Mouse (Mus musculus) lung, postnatal 14 days (tissue): Measurements from ENCODE around the gene Wdr73.

Source experiments
- DNase-seq: peaks from one replicate; pipeline ENCODE4 v3.0.0; 2021

Wdr73 gene

DNA sequence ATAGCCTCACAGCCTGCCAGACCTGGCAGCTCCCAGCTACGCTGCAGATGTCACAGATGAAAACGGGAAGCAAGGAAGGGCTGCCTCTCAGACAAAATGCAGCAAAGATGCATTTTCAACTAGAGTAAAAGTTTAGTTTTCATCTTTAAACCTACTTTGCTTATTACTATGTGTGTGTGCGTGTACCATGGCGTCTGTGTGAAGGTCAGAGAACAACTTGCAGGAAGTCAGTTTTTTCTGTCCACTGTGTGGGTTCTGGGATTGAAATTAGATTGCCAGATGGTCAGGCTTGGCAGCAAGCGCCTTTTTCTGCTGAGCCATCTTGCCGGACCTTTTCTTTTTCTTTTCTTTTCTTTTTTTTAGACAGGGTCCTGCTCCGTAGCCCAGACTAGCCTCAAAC is 6.9 kb downstream of the Wdr73 start:
- DNase-seq: no peak

DNA sequence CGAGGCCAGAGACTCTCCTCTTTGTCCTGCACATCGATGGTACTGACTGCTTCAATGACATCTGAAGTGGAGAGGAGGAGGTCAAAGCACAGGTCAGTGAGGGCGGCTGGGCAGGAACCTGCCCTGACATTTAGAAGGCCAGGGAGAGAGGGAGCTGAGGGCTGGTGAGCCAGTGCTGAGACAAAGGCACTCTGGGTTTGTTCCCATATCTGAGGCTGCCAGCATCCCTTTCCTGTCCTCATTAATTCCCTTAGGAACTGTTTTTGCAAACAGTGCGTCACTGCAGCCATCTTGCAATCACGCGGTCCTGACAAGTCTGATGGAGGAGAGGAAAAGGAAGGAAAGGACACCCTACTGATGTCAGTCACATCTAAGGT is 7.3 kb downstream of the Wdr73 start:
- DNase-seq: no peak

DNA sequence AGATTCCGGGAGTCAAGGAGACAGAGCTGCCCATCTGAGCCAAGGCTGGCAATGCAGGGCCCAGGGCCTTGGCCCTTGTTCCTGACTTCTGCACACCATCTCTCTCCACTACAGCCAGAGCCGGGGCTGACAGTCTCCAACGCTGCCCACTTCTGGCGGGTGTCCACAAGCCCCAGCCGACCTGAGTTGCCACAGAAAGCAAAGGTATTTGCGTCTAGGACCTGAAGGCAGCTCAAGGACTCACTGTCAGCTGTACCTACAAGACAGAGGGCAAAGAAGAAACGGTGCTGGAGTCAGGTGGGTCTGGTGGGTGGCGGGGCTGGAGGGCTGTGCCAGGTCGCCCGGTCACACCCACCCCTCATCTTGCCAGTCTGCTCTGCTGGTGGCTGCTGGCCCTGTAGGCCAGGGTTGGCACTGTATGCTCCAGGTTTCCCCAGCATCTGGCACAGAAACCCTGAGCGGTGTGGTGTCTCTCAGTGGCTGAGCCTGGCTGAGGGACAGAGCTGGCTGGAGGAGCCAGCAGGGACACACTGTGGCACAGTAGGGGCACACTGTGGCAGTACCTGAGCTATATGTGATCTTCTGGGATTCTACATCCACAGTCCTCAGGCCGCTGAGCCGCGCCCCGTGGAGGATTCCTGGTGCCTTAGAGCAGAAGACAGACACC is 7.8 kb downstream of the Wdr73 start:
- DNase-seq: no peak

DNA sequence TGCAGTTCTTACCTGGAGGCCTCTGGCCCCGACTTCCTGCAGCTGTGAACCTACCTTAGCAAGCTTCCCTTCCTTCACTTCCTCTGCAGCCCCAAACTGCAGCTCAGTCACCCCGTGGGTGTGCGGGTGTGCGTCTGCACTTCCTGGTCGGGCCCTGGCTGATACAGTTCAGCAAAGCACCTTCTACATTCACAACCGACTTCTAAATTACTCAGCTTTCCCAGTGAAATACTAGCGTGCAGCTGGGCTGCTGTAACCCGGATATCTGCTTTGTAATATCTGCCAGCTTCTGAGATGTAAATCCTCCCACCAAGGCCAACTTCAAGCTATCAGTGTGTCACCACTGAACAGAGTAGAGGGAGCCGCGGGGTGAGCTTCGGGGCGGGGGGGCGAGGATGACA is 11.2 kb downstream of the Wdr73 start:
- no peak for DNase-seq

DNA sequence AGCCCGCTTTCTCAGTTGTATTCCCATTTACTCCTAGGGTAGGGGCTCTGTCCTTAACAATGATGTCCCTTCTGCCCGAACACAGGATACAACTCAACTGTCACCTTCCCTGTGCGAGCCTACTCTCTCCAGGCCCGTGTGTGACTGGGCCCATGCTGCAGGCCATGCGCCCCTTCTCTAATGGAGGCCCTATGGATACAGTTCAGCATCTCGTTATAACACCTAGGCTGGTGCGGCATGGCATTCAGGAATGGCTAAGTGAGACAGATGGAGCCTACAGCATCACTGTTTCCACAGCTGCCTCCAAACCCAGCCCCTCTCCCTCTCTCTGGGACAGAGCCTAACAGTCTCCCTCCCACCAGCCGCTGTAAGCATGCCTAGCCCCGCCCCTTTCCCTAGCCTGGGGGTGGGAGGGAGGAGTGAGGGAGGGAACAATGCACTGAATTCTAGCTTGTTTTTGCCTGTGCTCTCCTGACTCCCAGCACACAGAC is 12.0 kb downstream of the Wdr73 start:
- peak; percentile 43 for DNase-seq

DNA sequence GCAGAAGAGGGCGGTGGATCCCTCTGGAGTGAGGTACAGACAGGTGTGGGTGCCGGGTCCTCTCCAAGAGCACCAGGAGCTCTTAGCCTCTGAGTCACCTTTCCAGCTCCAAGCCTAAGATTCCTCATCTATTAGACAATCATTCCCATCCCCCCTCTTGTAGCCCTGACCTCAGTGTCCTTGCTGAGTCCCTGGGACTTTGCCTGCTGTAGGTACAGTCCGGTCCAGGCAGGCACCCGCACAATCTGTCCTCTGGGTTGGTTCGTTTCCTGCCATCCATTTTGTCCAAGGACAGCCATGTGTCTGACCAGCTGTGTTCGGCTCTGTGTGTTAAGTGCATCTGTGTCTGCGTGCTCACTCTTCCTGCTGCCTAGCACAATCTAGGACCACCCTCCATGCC is 12.5 kb downstream of the Wdr73 start:
- no peak for DNase-seq

DNA sequence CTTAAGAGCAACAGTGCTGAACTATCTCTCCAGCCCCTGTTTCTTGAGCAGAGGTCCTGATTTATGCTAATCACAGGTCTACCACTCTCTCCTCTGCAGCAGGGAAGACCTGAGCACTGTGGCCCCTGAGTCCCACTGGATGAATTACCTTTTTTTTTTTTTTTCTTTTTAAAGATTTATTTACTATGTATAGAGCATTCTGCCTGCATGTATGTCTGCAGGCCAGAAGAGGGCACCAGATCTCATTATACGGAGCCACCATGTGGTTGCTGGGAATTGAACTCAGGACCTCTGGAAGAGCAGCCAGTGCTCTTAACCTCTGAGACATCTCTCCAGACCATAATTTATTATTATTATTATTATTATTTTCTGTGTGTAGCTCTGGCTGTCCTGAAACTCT is 15.4 kb downstream of the Wdr73 start:
- peak; percentile 28 for DNase-seq

DNA sequence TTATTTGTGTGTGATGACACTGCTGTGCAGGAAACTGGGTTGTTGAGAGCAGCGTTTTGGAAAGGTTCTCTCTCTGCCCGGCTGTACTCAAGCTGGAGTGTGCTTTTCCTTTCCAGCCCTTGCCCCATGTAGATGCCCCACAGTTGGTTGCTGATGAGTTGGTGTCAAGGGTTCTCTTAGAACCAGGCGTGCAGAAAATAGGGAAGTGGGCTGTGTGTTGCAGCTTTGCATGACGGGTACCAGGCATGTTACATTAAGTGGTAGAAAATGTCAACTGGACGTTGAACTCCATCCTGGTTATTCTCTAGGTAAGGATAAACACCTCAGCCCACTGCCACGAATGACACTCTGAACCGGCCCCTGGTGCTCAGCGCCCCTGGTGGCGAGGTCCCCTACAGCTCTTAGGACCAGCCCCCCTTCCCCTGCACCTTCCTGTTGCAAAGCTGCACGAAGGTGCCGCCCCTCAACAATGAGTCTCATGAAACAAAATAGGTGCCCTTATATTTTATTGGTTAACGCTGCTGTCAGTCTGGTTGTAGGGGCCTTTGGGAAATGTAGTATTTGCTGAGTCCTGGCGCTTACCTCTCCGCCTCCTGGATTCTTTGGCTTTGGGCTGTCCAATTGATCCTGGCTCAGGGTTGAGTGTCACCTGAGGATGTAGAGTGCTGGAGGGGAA is 18.1 kb downstream of the Wdr73 start:
- DNase-seq: peak; percentile 61

DNA sequence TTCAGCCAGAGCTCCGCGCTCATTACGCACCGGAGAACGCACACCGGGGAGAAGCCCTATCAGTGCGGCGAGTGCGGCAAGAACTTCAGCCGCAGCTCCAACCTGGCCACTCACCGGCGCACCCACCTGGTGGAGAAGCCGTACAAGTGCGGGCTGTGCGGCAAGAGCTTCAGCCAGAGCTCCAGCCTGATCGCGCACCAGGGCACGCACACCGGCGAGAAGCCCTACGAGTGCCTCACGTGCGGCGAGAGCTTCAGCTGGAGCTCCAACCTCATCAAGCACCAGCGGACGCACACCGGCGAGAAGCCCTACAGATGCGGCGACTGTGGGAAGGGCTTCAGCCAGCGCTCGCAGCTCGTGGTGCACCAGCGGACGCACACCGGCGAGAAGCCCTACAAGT is 25.3 kb downstream of the Wdr73 start:
- DNase-seq: no peak

DNA sequence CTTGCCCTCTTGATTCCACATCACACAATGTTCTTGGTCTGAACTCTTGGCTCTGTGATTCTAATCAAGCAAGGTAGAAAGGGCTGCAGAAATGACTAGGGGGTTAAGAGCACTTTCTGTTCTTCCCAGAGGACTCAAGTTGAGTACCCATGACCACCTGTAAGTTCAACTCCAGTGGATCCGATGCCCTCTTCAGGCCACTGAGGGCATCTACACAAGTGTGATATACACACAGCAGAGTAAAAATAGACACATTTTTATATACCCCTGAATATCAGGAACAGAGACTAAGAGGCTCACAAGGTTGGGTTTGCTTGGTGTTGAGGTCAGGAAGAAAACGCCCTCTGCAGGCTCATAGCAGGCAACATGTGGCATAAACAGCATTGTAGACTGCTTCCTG is 27.4 kb downstream of the Wdr73 start:
- no peak for DNase-seq

DNA sequence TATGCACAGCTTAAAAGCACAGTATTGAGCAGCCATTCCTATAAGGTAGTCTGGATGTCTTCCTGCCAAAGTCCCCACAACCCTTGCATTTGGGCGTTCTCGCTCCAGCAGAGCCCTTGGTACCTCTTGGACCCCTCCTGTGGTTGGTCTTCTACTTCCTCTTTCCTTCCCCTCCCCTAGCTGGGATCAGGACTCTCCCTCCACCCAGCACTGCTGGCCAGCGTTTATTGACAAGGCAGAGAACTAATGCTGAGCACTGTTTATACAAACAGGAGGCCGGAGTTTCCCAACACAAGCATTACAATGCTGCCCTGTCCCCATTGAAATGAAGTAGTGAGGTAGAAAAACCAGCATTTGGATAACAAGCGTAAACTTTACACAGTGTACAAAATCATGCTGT is 28.0 kb downstream of the Wdr73 start:
- DNase-seq: no peak

DNA sequence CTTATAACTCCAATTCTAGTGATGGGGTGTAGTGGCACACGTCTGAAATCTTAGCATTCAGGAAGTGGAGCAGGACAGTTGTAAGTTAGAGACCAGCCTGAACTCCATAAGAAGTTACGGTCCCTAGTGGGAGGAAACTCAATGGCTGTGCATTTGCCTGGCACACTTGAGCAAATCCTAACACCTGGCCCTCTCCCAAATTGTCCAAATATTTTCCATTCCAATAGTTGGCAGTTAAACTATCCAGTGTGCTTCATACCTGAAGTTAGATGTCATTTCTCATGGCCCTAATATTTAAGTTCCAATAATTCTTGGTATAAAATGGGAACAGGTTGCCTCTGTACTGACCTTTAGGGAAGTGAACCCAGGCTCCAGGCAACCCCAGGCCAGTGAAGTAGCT is 32.4 kb downstream of the Wdr73 start:
- no peak for DNase-seq

DNA sequence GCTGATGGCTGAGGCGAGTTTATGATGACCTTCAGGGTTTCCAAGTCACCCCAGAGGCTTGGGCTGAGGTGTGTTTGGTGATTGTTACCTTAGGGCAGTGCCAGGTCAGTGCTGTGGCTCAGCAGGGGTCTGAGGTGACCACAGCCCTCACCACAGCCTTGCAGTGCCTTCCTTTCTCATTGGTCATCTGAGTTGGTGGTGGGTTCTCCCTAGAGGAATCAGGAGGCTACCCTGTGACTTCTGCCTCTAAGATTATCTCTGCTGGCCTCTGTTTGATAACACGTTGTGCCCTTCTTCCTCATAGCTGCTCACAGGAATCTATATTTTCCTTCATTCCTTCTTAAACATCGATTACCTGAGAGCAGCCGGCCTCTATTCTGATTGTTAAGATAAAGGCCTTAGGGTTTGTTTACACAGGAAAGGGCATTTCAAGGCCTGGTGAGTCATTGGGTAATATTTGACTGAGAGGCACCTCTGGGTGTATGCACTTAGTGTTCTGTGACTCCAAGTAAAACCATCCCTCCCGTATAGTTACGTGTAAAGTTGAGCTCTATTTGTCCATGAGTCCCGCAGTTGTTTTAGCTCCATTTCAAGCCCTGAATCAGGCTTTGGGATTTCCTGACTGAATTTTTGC is 34.4 kb downstream of the Wdr73 start:
- DNase-seq: no peak

DNA sequence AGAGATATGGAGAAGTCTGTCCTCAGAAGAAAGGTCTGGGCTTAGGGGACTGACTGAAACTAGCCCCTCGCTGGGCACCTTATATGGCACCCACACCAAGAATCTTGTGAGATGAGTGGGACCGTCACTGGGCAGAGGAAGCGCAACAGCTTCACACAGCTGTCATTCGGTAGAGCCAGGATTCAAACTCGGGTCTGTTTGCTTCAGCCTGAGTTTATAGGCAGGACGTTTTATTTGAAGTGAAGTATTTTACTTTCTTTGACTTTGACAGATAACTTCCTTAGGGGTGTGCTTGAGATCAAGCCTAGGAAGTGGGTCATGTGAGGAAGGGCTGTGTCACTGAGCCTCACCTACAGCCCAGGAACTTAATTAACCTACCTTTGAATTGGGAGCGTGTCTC is 35.5 kb downstream of the Wdr73 start:
- DNase-seq: no peak

DNA sequence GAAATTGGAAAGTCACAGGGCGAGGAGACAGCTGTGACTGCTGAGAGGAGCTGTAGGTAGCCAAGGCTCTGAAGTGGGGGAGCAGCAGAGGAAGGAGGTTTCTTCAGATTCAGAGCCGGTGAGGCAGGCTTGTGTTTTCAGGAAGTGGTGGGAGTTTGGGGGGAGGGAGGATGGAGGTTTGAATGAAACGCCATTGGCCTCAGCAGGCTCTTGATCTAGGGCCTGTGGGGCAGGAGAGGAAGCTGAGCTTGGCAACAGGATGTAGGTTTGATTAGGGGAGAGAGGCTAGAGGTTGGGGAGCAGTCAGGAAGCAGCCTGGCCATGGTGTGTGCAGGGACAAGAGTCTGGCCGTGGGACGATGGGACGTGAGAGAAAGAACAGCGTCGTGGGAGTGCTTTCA is 36.2 kb downstream of the Wdr73 start:
- peak; percentile 13 for DNase-seq

DNA sequence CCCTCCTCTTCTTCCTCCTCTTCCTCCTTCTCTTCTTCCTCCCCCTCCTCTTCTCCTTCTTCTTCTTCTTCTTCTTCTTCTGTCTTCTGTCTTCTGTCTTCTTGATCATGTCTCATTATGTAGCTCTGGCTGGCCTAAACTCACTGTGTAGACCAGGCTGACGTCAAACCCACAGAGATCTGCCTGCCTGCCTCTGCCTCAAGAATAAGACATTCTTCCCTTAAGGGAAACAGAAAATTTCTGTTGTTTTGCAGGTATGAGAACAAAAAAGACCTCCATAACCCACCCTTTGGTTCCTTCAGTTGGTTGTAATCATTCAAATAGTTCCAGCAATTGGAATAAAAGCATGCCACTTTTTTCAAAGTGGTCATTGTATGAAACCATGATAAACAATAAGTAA is 36.9 kb downstream of the Wdr73 start:
- no peak for DNase-seq

DNA sequence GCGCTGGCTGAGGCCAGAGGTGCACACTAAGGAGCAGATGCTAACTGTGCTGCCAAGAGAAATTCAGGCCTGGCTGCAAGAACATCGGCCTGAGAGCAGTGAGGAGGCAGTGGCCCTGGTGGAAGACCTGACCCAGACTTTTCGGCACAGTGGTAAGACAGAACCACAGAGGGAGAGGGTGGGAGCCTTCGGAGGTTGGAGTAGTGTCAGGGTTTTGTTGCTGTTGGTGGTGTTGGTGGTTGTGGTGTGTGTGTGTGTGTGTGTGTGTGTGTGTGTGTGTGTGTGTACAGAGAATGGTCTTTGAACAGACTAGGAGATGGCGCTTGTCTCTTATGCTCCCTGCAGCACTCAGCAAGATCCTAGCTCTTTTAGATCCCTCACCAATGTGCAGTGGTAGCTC is 37.5 kb downstream of the Wdr73 start:
- no peak for DNase-seq

DNA sequence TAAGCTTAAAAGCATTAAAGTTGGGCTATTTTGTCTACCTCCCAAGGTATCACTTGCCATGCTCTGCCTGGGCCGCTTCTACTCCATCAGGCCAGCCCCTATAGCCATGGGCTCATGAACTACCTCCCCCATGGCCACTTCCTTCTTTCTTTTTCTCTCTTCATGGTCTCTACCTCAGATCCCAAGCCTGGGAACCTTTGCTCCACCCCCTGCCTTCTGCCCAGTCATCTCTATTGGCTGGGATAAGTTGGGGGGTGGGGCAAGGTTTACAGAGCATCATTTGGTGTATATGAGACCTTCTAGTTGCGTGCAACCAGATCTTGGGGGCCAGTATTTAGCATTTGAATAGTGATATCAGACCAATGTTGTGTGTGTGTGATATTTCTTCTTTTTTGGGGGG is 38.6 kb downstream of the Wdr73 start:
- no peak for DNase-seq

DNA sequence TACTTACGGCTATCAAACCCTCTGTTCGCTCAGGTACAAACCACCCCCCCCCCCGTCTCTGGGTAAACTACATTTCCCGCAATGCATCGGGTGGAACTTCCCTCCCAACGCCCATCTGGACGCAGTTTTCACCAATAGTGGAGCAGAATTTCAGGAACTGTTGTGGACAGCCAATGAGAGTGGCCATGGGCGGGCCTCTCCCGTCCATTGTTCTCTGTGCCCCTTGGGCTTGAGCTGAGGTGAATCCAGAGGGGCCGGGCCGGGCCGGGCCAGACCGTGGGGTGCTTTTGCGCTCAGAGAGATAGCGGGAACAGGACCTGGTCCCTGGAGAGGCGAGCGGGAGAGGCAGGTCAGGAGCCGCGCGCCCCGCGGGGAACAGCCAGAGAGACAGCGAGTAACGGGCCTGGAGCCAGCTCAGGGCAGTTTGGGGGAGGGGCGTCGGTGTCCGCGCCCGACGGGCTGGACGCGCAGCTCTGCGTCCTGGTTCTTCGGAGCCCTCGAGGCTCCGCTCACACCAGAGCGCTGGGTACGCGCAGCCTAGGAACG is 40.3 kb downstream of the Wdr73 start, which contains the start of gene Zscan2:
Gene Zscan2 (plus strand): TSS at position 192 of the 546 bp plus-strand sequence.
- peak; percentile 86 for DNase-seq

DNA sequence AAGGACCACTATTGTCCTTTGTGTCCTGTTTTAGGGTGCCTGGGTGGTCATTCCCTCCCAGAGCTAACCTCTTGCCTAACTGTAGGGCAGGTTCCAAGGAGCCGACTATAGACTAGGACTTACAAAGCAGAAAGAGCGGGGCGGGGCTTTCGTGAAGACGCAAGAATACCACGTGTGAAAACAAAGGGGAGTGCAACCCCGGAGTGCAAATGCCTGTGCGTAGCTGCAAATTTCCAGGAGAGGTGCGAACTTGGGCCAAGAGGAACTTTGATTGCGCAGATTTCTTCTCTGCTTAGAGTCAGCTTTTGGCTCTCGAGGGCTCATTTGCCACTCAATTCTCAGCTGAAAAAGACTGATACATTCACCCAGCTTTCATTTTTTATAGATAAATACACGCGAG is 40.8 kb downstream of the Wdr73 start:
- peak; percentile 71 for DNase-seq

DNA sequence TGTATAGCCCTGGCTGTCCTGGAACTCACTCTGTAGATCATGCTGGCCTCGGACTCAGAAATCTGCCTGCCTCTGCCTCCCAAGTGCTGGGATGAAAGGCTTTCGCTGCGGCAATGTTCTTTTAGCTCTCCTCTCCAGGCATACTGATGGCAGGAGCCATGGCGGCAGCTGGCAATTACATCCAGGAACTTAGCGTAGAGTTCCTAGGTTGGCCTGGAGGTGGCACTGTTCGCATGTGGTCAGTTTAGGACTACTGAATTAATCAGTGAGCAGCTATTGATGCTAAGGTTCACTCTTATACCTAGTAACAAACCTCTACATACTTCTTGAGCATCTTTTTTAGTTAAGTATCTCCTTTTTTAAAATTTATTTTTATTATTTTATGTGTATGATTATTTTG is 43.9 kb downstream of the Wdr73 start:
- DNase-seq: peak; percentile 85

DNA sequence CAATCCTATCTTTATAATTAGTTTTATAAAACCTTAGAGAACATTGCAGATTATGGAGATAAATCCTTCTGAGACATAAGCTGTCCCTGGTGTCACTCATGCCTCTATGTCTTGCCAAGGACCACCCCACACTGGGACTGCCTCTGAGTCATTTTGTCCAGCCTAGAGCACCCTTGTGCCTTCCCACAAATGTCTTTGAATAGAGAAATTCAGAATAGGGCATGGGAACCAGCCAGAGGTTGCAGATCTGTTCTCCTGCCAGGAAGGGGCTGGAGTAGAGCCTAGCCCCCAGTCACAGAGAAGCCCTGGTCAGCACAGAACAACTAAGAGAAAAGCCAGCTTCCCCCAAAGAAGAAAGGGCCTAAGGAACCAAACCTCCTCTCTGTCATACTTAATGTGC is 45.8 kb downstream of the Wdr73 start:
- no peak for DNase-seq

DNA sequence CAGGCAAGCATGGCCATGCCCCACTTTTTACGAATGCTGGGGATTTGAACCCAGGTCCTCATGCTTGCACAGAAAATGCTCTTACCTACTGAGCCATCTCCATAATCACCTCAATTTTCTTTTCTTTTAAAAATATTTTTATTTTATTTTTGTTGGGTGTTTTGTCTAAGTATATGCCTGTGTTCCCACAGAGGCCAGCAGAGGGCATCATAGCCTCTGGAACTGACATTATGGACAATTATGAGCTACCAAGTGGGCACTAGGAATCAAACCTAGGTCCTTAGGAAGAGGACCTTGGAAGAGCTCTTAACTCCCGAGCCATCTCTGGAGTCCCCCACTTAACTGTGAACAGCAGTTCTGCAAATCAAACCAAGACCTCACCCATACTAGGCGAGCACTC is 47.9 kb downstream of the Wdr73 start:
- no peak for DNase-seq

DNA sequence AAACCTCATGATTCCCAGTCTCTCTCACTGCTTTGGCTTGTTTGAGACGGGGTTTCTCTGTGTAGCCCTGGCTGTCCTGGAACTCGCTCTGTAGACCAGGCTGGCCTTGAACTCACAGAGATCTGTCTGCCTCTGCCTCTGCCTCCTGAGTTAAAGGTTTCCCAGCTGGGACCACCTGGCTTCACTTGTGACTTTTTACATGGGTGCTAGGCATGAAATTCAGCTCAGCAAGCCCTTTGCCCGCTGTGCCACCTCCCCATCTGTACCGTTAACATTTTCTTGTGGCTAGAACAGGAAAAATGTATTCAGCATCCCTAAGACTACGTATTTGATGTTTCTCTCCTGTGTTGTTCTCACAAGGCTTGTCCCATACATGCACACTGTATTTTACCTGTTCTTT is 50.5 kb downstream of the Wdr73 start:
- DNase-seq: no peak
